Mouse (Mus musculus) liver, embryonic 13.5 days (tissue): ENCODE data around the gene Rbms3. TPM values are rescaled to one million over a fixed set of nuclear protein-coding genes. Genes with fewer than 3 reads are reported as not detected.

Experiments used
- ATAC-seq: fragments of 200-750 bp; cut with Nextera tagmentation; 2 replicates; pipeline ENCODE4 v1.8.0; 2017; ENCODE audit warnings: low read depth, mild to moderate bottlenecking, moderate number of reproducible peaks, moderate library complexity
- DNase-seq: peaks from one replicate; pipeline ENCODE4 v3.0.0; 2022
- H3K27ac ChIP-seq: fragments of 300-500 bp; sonication (generic); 2 replicates; pipeline ENCODE4 v1.5.1; 2015; ENCODE audit warnings: moderate library complexity, mild to moderate bottlenecking, inconsistent platforms
- H3K27me3 ChIP-seq: fragments of 300-500 bp; sonication (generic); 2 replicates; pipeline ENCODE4 v1.6.1; 2015; ENCODE audit warnings: mild to moderate bottlenecking, inconsistent platforms
- H3K36me3 ChIP-seq: fragments of 300-500 bp; sonication (generic); 2 replicates; pipeline ENCODE4 v1.6.1; 2015; ENCODE audit warnings: mild to moderate bottlenecking, inconsistent platforms
- H3K4me1 ChIP-seq: fragments of 300-500 bp; sonication (generic); replicated peaks from 2 replicates; pipeline ENCODE4 v1.6.1; 2015; ENCODE audit warnings: inconsistent platforms
- H3K4me2 ChIP-seq: fragments of 300-500 bp; sonication (generic); 2 replicates; pipeline ENCODE4 v1.6.1; 2015; ENCODE audit warnings: inconsistent platforms, mild to moderate bottlenecking, moderate library complexity
- H3K4me3 ChIP-seq: fragments of 300-500 bp; sonication (generic); replicated peaks from 2 replicates; pipeline ENCODE4 v1.5.1; 2015; ENCODE audit warnings: mild to moderate bottlenecking, inconsistent platforms
- H3K9ac ChIP-seq: fragments of 300-500 bp; sonication (generic); 2 replicates; pipeline ENCODE4 v1.6.1; 2015; ENCODE audit warnings: mild to moderate bottlenecking, inconsistent platforms
- H3K9me3 ChIP-seq: fragments of 300-500 bp; sonication (generic); replicated peaks from 2 replicates; pipeline ENCODE4 v1.6.1; 2016; ENCODE audit warnings: inconsistent platforms
- WGBS: fragments of 180-500 bp; shearing (Covaris S2); methylation state at CpG from one replicate; pipeline ENCODE4 v1.1.7; 2015; ENCODE audit not compliant: insufficient replicate concordance; 5-methylcytosine and 5-hydroxymethylcytosine counted together
- polyA plus RNA-seq: library from polyadenylated mRNA; unstranded; fragments of >200 nt; fragmentation: Nextera tagmentation; extraction: Ambion mirVana; gene quantifications from 2 replicates; pipeline ENCODE4 v1.2.1, GENCODE M21; 2015

Rbms3 gene
- polyA plus RNA-seq, 1 experiment from 2014 or later: 5.1 TPM

GRCm38 (mm10) chr9:116807166-116808081 lies 822.3 kb downstream of the Rbms3 start:
- no peak for ATAC-seq
- 71% methylated on average over 16 of the region's 16 CpGs for whole genome bisulfite sequencing
- Histone ChIP-seq H3K36me3 (no peaks in the 10 kb centered on the region), H3K27me3 (no peaks in the 10 kb centered on the region), H3K9ac (no peak overlapping the region), H3K9me3 (no peaks in the 10 kb centered on the region), H3K4me3 (no peak overlapping the region), H3K4me2 (no peak overlapping the region), H3K27ac (no peak overlapping the region), H3K4me1 (no peaks in the 10 kb centered on the region)
- no peak for DNase-seq

GRCm38 (mm10) chr9:116803292-116803731 lies 826.4 kb downstream of the Rbms3 start:
- 52% methylated on average over 3 of the region's 3 CpGs for WGBS
- no peak overlapping the region for H3K4me3 ChIP-seq
- no peak overlapping the region for H3K27ac ChIP-seq
- no peaks in the 10 kb centered on the region for H3K36me3 ChIP-seq
- H3K4me1 ChIP-seq: no peaks in the 10 kb centered on the region
- no peaks in the 10 kb centered on the region for H3K27me3 ChIP-seq
- DNase-seq: no peak
- H3K4me2 ChIP-seq: no peak overlapping the region
- H3K9ac ChIP-seq: no peak overlapping the region
- ATAC-seq: no peak
- H3K9me3 ChIP-seq: no peaks in the 10 kb centered on the region

DNA sequence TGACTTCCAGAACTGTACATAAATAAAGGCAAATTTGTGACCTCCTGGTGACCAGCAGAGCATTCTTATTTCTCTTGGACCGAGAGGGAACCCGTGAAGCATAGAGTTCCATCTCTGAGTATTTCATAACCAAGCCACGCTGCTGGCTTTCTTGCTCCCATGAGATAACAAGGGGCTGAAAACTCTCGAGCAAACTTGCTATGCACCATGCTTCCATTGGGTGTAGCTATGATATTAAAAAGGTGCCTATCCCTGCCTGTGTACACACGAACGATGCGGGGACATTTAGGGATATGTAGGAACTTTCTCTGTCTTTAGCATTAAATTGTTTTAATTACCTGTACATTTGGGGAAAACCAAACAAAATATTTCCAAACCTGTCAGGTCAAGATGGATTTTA lies 827.1 kb downstream of the Rbms3 start:
- Histone ChIP-seq H3K4me2 (no peak overlapping the region), H3K4me1 (no peaks in the 10 kb centered on the region), H3K9ac (no peak overlapping the region), H3K27ac (no peak overlapping the region), H3K9me3 (no peaks in the 10 kb centered on the region), H3K36me3 (no peaks in the 10 kb centered on the region), H3K4me3 (no peak overlapping the region), H3K27me3 (no peaks in the 10 kb centered on the region)
- DNase-seq (no peak), ATAC-seq (no peak)
- WGBS: 56% methylated on average over 7 of the region's 7 CpGs

DNA sequence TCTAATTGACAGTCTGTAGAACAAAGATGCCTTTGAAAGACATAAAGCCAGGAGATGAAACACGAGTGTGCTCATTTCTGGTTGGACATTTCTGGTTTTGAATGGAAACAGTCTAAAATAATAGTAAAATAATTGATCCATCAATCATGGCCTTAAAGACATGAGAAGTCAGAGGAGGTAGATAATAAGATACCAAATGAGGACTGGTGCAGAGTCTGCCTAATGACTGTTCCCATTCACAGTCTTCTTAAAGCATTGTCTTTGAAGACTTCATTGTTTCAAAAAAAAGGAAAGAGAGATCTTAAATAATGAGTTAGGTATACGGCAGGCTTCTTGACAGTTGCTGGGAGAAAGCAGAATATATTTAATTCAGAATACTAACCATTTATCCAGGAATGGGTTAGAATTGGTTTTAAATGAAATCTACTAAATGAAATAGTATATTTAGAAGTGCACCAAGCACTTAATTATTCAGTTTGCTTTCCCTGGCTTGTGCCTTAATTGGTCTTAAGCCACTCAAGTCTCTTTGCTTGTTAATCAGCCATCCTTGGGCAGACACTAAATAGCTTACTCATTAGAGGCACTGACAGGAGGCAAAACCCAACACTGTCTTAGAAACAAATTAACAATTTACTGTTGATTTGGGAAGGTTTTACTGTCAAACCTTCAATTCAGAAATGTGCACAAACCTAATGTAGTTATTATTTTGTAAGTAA lies 834.3 kb downstream of the Rbms3 start:
- H3K9ac ChIP-seq: no peak overlapping the region
- no peaks in the 10 kb centered on the region for H3K27me3 ChIP-seq
- no peak overlapping the region for H3K4me2 ChIP-seq
- H3K9me3 ChIP-seq: no peaks in the 10 kb centered on the region
- 64% methylated on average over 2 of the region's 2 CpGs for WGBS
- no peaks in the 10 kb centered on the region for H3K4me1 ChIP-seq
- no peak for ATAC-seq
- no peak overlapping the region for H3K27ac ChIP-seq
- no peak for DNase-seq
- no peaks in the 10 kb centered on the region for H3K36me3 ChIP-seq
- H3K4me3 ChIP-seq: no peak overlapping the region

DNA sequence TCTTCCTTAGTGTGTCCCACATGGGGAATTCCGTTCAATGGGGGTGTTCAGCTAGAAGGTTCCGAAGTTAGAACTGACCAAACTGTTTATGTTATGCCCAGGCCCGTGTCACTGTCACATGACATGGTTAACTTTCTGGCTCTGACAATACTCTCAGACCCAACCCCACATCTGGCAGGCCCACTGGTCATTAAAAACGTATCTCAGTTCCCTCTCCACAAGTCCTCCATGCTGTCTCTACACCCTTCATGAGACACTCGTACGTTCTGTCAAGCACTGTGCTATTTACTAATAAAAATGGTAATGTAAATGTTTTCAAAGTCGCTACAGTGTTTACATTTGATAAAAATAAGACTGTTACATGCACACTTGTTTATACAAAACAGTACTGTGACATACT lies 837.9 kb downstream of the Rbms3 start:
- H3K27me3 ChIP-seq: no peaks in the 10 kb centered on the region
- H3K9me3 ChIP-seq: no peaks in the 10 kb centered on the region; the same call in 1 of the 2 replicates
- WGBS: 63% methylated on average over 7 of the region's 7 CpGs
- H3K9ac ChIP-seq: no peak overlapping the region
- H3K36me3 ChIP-seq: no peaks in the 10 kb centered on the region
- H3K27ac ChIP-seq: no peak overlapping the region
- DNase-seq (no peak), ATAC-seq (no peak)
- H3K4me3 ChIP-seq: no peak overlapping the region
- H3K4me1 ChIP-seq: no peaks in the 10 kb centered on the region
- no peak overlapping the region for H3K4me2 ChIP-seq

DNA sequence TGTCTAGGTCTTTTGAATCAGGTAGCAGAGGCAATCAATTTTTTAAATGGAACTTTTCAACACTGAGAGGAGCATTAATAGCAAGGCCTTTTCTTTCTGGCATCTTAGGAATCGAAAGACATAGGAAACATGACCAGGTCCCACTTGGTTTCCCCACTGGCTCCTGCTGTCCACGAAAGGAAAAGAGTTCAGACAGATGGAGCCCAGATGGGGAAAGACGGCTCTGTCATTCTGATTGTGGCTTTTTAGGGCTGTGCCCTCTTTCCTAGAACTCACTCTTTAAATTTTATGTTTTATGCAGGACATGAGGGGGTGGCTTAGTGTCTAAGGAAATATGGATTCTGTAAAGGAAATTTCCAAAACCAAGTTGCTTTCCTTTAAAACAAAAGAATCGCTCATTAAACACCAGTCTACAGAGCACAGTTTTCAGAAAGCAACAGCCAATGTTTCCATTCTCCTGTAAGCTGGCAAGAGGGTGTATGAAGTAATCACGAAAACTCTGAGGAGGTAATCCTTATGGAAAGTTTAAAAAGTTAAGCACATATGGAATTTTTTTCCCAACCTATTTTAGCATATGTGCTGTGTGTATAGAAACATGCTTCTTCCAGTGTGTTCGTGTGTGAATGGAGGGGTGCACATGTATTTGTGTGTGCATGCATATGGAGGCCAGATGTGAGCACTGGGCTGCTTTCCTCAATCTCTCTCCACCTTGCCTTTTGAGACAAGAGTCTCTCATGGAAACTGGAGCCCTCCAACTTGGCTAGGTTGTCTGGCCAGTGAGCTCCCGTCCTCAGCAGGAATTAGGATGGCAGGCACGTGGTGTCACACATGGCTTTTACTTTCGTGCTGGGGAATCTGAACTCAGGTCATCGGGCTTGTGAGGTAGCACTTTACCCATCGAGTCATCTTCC lies 843.3 kb downstream of the Rbms3 start:
- H3K27me3 ChIP-seq: no peaks in the 10 kb centered on the region
- WGBS: 64% methylated on average over 11 of the region's 11 CpGs
- H3K4me2 ChIP-seq: no peak overlapping the region
- no peak overlapping the region for H3K27ac ChIP-seq
- H3K36me3 ChIP-seq: no peaks in the 10 kb centered on the region
- no peaks in the 10 kb centered on the region for H3K4me1 ChIP-seq
- no peak overlapping the region for H3K4me3 ChIP-seq
- DNase-seq: no peak
- no peak for ATAC-seq
- H3K9me3 ChIP-seq: no peaks in the 10 kb centered on the region; the same call in 1 of the 2 replicates
- no peak overlapping the region for H3K9ac ChIP-seq

DNA sequence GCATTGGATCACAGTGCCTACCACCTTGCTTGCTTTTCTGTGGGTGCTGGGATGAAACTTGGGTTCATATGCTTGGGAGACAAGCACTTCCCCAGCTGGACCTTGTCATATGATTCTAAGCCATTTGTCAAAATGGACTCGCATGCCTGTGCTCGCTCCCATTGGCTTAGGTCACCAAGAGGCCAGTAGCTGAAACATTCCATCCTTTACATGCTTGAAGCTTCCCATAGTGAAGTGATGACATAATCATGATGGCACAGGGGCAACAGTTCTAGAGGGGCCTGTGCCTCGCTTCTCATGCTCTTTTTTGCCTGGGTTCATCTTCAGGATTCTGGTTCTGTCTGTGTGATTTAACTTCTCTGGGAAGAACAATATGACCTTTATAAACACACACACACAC lies 857.9 kb downstream of the Rbms3 start:
- Histone ChIP-seq H3K27me3 (no peaks in the 10 kb centered on the region), H3K9ac (no peak overlapping the region), H3K4me1 (no peaks in the 10 kb centered on the region), H3K36me3 (no peaks in the 10 kb centered on the region), H3K27ac (no peak overlapping the region), H3K4me3 (no peak overlapping the region), H3K4me2 (no peak overlapping the region), H3K9me3 (no peaks in the 10 kb centered on the region)
- DNase-seq (no peak), ATAC-seq (no peak)
- 61% methylated on average over 3 of the region's 3 CpGs for WGBS

DNA sequence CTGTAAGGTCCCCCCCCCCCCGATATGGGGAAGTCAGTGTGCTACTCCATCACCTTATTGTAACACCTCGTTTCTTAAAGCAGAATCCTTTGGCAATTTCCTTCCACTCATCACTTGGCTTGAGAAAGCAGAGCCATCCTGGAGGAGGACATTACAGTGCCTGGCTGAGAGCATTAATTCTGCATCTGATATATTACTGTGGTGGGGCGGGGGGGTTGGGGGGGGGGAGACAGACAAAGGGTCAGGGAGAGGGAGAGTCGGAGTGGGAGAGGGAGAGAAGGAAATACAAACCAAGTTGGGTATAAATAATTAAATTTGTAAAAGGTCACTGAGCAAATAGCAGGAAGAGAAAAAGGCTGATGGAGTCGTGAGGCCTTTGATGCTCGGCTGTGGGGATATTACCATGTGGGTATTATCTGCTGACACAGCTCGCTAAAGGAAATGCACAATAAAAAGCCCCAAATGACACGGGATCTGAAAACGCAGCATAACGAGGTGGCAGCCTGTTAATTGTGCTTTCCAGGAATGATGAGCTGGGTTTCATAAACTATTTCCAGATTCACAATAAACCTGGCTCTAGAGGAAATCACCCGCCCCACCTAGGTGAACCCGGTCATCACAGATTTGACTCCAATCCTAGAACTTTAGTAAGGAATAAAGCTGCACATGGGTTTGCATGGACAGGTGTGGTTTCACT lies 860.2 kb downstream of the Rbms3 start:
- no peak overlapping the region for H3K4me2 ChIP-seq
- H3K9me3 ChIP-seq: no peaks in the 10 kb centered on the region
- no peak for ATAC-seq
- no peak for DNase-seq
- H3K27me3 ChIP-seq: no peaks in the 10 kb centered on the region
- H3K36me3 ChIP-seq: no peaks in the 10 kb centered on the region
- H3K4me3 ChIP-seq: no peak overlapping the region
- no peaks in the 10 kb centered on the region for H3K4me1 ChIP-seq
- H3K27ac ChIP-seq: no peak overlapping the region
- no peak overlapping the region for H3K9ac ChIP-seq
- 54% methylated on average over 12 of the region's 12 CpGs for WGBS

DNA sequence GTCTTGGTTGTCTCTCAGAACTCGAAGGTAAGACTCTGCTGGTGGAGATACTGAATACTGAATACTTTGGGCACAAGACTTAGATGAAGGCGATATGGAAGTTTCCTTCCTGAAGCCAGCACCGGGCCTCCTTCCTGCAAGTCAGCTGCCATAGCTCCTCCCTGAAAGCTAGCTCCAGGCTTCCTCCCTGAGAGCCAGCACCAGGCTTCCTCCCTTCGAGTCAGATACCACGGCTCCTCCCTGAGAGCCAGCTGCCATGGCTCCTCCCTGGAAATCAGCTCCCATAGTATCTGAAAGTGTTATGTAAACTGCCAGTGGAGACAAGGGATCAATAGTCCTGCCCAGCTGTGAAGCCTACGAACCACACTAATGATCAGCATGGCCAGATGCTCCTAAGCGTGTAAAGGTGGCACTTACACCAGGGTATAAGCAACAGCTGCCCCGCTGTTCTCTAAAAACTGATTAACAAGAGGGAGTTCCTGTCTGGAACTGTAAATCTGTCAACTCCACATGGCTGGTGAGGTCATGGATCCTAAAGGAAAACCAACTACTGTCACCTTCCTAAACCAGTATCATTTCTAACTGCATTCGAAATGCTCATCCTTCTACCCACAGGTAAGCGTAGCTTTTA lies 867.2 kb downstream of the Rbms3 start:
- H3K9ac ChIP-seq: no peak overlapping the region
- H3K36me3 ChIP-seq: no peaks in the 10 kb centered on the region
- no peak overlapping the region for H3K4me3 ChIP-seq
- H3K27ac ChIP-seq: no peak overlapping the region
- whole genome bisulfite sequencing: 35% methylated on average over 10 of the region's 10 CpGs
- no peaks in the 10 kb centered on the region for H3K9me3 ChIP-seq
- H3K4me1 ChIP-seq: no peaks in the 10 kb centered on the region; the same call in 1 of the 2 replicates
- DNase-seq (no peak), ATAC-seq (no peak)
- H3K4me2 ChIP-seq: no peak overlapping the region
- H3K27me3 ChIP-seq: no peaks in the 10 kb centered on the region

GRCm38 (mm10) chr9:116748857-116749584 lies 880.7 kb downstream of the Rbms3 start:
- H3K9ac ChIP-seq: no peak overlapping the region
- no peak overlapping the region for H3K27ac ChIP-seq
- H3K27me3 ChIP-seq: no peaks in the 10 kb centered on the region
- ATAC-seq (no peak), DNase-seq (no peak)
- no peak overlapping the region for H3K4me2 ChIP-seq
- H3K9me3 ChIP-seq: no peaks in the 10 kb centered on the region
- H3K4me3 ChIP-seq: no peak overlapping the region
- H3K4me1 ChIP-seq: no peaks in the 10 kb centered on the region
- H3K36me3 ChIP-seq: no peaks in the 10 kb centered on the region
- WGBS: 67% methylated on average over 11 of the region's 11 CpGs
